Mouse (Mus musculus) erythroid progenitor cell, adult 5-6 weeks (primary cell): ENCODE results near the gene Arap2. TPM values are rescaled to one million over a fixed set of nuclear protein-coding genes. Genes with fewer than 3 reads are reported as not detected.
"Not testable (repeated sequence)": the region's sequence is repeated elsewhere in the genome, so short reads cannot be mapped to it uniquely, and the experiment has no call there.

Experiments used
- ATAC-seq: replicated peaks from 2 replicates; pipeline ENCODE4 v1.8.0; 2016; ENCODE audit warnings: moderate number of reproducible peaks, mild to moderate bottlenecking, moderate TSS enrichment, inconsistent platforms; ENCODE audit not compliant: poor library complexity, low FRiP score, severe bottlenecking
- total RNA-seq, 2 experiments: library from RNA; stranded (forward) in 1 of 2; stranded (reverse) in 1 of 2; fragments of 150-400 nt in 1 of 2; fragments of 186-747, 209-891 nt in 1 of 2; gene quantifications; 2 replicates each; pipeline versions ENCODE4 v1.2.3 to v1.2.4; 2015 to 2017; ENCODE audit warnings: low replicate concordance in 2 of 2

Arap2 gene
- total RNA-seq, 2 experiments from 2014 or later: 7.6 to 8.0 TPM

DNA sequence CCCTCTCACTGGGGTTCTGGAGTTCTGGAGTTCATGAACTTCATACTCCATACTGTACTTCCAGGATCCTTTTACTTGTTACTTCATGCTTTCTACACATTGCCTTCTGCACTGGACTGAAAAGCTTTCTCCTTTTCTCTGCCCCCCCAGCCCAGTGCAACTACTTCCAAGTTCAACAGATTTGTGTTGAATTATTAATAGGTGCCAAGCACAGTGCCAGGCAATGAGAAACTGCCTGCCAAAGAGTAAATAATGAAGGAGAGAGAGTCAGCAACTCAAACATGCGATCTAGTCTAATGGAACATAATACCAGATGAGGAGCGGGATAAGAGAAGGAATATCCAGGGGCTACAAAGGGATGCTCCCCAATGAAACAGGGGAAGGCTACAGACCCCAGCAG lies 17.8 kb downstream of the Arap2 start:
- no peak for ATAC-seq

DNA sequence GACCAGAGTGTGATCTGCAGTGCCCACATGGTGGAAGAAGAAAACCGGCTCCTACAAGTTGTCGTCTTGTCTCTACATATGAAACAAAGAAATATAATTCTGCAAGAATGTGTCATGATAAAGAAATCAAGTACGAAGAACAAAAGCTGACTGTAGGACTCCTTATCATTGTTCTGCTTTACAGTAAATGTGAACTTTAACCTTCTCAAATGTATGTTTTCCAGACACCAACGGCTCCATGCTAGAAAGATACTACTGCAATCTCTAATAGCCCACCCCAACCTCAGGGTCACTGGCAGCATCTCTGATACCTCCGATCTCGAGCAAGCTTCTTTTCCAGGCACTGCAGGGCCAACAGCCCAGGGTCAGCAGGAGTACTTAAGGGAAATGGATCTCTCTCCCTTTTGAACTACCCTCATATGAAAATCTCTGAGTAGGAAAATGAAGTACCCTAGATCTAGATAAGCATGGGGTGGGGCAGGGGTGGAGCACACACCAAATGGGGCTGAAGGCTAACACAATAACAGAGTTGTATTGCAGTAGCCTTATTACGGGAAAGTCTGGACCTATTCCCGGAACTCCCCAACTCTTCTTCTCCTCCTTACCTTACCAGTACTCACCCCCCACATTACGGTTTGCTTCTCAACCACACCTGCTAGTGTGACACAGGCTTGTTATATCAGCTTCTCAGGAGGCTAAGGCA lies 22.6 kb downstream of the Arap2 start:
- no peak for ATAC-seq

DNA sequence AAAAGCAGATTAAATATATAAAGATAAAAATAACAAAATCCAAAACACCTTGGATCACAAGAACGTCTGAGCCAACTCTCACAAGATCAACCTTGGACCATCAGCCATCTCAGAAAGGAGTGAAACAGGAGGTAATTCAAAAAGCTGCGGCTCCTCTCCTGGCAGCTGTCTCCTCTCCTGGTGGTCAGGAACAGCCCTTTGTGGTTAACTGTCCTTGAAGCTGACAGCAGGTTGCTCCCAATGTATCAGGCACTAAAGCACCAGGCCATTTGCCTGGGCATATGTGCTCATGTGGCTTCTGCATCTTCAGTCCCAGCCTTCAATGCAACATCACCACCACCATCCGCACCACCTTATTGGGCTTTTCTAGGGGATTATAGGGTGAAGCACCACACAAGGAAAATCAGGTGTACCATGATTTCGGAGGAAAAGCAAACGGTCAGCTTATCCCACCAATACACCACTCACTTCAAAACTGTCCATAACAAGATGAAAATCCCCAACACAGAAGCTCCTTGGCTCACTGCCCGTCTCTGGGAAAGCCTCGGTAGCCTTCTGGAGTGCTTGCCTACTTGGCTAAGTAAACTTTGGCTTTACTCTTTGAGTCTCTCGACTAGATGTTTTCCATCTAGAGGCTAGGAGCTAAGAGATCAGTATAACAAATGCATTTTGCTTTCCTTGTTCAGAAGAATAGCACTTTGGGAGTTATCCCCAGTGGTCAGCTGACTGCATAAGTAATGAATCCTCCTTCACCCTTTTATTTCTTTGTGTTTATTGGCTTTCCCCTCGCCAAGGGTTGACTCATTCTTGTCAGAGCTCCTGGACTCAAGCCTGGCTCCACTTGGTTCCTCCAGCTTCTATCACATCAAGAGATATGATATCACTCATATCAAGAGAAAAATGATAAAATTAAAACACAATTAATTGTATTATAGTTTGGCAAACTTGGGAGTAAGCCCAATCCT lies 26.2 kb downstream of the Arap2 start:
- ATAC-seq: no peak

DNA sequence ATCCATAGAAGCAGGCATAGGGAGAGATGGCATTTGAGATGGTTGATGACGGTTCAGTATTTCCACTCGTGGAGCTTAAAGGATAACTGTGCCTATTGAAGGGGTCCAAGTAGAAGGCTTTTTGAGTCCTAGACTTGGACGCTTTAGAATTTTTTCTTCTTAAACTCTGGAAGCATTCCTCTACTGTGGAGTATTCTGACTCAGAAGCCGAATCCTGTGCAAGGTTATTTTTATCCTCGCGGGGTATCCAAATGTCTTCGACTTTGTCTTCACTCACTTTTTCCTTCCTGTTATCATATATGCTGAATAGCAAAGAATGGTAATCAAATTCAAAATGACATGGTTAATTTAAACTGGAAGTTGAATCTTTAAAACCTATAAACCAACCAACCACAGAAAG lies 35.4 kb downstream of the Arap2 start:
- ATAC-seq: not testable (repeated sequence)

DNA sequence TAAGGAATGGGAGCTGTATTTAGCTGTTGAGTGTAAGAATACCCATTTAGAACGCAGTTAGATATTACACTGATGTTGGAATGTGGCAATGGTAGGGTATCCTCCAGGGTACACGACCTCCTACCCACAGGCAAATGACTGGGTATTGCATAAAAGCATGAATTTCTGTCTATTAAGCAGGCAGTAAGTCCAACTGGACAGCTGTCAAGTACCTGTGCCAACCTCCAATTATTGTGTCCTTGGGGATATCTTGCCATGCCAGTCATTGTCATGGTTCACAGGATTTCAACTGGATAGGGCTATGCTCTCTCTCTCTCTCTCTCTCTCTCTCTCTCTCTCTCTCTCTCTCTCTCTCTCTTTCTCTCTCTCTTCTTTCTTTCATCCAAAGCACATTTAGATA lies 40.4 kb downstream of the Arap2 start:
- ATAC-seq: no peak

DNA sequence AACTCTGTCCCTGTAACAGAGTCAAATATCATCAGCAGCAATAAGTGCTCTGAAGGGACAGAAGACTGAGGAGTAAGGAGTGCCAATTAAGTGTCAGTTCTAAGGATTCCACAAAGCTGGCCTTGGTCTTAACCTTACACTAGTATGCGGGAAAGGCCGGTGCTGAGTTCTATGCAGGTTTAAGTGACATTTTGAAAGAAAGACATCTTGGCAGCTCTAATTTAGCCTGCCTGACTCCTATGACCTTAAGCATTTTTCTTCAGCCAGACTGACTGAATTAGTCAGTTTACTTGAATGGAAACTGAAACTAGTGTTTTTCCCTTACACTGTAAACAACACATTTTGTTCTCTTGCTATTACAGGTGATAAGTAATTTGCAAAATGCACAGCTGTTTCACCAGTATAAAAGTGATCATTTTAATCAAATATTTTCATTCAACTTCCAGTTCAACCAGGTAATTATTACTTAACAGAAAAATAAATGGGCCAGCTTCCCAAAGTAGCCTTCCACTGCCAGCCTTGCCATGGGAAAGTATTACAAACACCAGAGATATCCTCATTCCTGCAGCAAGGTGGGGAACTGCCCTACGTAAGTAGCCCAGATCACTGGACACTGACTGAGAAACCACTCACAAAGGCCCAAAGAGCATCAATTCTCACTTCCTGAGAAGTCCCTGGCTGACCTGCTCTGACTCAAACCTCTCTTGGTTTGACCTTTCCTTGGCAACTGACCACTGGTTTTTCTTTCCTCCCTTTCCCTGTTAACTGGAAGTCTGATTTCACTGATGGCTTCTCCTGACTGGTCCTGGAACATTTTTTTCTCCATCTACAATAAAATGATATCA lies 42.5 kb downstream of the Arap2 start:
- no peak for ATAC-seq

DNA sequence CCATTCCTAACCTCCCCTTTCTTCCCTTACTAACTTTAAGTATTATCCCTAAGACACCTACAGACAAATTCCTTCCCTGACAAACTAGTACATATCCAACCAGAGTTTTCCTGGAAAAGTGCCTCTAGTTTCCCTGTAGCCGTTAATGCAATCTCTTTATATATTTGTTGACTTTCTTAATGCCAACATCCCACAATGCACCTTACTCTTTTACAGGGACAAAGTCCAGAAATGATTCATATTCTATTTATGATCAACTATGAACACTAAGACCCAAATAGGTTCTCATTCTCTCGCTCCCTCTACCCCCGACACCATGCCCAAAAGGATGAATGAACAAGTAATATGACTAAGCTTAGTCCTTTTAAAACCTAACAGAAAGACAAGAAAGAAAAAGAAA lies 49.5 kb downstream of the Arap2 start:
- ATAC-seq: no peak

DNA sequence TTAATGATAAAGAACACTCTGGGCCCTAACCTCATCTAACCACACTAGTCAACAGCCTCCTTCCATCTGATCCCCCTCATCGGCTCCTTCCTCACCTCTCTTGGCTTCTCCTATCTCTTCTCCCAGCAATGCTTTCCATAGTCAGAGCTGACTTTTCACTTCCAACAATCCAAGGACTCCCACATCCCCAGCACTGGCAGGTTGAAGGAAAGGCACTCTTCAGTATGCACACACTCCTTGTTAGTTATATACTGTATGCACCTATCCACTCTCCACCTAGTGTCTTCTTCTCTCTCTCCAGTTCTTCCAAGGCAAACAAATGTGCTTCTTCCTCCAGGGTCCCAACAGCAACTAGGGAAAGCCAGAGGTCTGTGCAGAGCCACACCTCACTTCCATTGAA lies 50.0 kb downstream of the Arap2 start:
- ATAC-seq: no peak

DNA sequence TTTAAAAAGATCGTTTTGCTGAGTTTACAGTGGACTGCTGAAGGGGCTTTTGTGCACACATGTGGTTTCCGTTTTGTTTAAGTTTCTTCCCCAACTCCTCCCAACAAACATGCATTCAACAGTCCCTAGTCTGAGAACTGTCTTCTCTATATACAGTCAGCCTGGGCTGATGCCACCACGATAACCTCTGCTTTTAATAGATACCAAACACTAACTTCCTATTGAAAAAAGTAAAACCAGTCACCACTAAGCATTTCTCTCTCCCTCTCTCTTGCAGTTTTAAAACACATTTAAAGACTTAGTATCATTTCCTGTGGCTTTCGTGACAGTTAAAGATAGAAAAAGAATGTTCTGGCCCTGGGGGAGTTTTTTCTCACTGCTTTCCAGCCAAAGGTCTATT lies 50.5 kb downstream of the Arap2 start:
- no peak for ATAC-seq

DNA sequence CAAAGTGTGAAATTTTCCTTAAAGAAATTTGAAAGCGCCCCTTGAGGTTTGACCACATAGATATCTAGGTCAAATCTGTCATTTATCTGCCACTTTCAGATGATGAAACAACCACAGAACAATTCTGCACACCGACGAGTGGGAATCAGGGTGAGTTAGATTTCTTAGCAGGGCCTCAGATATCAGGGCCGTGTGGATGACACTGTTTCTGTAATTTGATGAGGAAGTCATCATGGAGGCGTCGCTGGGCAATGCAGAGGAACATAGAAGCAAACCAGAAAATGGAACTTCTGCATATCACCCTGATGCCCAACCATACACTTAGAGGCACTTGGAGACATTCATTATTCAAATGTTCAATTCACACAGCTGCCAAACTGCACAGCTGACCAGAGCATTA lies 55.0 kb downstream of the Arap2 start:
- no peak for ATAC-seq

DNA sequence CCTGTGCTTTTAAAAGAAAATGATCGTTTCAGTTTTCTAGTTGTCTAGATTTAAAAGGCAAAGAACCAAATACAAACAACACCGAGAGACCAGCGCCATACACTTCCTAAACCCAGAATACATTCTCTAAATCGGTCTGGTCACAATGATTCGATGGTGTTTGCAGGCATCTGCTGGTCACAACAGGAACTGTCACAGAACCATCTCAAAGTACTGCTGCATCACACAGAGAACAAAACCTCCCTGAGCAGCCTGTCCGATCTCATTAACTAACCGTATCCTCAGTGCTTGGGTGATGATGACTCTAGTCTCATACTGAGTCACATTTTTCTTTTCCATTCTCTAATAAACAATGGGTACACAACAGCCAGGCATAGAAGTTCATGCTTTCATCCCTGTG lies 59.1 kb downstream of the Arap2 start:
- no peak for ATAC-seq

DNA sequence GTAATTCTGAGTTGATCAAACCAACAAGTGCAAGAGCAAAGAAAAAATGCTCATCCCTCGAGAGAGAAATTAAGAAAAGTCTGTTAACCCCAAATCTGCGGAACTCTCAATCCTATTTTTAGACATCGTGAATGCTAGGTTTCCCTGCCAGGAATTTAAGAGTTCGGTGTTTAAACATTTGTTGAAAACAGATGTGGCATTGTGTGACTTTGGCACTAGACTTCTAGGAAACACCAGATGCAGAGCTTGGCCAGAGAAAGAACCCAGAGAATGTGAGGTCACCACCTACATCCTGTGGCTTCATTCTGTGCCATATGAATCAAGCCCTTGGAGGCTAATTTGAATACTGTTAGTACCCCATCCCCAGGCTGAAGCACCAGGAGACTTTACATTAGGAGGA lies 76.0 kb downstream of the Arap2 start:
- ATAC-seq: no peak

DNA sequence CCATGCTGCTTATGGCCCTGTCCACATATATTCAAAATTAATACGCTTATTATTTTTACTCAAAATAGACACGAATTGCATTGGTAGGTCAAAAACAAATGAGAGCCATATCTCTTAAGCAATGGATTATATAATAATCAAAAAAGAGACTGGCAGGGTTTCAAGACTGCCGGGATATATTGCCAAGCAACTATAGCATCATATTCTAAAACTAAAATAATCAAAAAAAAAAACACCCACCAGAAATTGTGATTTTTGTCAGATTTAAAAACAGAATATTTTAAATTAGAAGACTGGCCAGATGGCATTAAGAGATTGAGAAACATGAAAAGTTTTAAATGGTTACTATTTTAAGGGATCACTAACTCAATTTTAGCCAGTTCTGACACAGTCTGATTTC lies 82.2 kb downstream of the Arap2 start:
- ATAC-seq: no peak

DNA sequence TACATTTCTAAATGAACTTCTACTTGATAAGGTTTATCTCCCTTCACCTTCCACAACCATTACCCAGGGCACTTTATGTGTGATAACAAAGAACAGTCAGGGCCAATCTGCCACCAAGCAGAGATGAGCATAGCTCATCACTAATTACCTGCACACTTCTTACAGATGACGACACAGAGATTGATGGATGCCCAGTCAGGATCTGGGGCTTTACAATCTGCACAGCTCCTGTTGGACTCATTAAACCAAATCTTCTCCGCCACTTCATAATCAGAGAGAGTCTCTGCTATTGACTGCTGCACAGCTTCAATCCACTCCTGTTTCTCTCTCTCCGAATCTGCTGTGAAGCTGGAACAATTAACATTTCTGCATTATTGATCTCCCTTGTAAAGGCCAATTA lies 82.8 kb downstream of the Arap2 start:
- ATAC-seq: no peak

DNA sequence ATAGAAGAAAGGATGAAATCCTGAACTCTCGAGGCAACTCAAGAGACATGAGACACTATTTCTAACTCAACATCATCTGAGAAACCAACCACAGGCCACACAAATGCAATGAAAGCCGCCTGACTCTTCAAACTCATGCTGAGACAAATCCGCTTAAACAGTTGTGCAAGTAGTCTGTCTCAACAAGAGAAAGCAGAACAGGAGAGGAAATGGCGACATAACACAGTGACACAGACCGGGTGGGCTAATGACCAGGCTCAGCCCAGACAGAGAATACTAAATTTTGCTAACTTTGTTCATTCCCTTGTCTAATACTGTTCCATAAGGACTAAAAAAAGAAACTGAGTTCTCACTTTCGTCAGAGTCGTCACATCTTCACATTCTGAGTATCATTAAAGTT lies 88.6 kb downstream of the Arap2 start:
- no peak for ATAC-seq

DNA sequence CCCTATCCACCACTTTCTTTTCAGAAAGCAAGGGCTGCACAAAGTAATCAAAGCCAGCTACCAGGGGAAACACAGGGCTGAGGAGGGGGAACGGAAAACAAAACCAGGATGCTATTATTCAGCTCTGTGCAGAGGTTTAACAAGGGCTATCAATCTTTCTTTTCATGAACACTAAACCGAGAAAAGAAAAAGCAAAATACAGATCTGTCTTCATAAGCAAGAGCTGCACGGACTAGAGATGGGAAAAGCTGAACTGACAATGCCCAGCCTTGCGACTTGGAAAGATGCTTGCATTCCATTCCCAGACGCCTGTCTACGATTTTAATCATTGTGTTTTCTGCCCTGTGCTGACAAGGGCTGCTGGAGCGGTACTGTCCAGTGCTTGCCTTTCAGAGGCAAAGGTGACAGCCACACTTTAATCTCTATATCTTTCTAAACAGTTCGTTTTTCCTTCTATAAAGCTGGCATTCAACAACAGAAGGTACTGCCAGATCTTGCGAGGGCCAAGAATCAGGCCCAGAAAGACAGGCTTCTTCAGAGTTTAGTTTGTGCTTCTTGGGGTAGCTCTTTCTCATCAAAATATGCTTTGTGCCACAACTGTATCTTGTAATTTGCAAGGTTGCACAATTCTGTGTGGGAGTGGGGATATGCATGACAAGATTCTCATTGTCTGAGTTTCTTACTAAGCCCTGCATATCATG lies 93.1 kb downstream of the Arap2 start:
- no peak for ATAC-seq

DNA sequence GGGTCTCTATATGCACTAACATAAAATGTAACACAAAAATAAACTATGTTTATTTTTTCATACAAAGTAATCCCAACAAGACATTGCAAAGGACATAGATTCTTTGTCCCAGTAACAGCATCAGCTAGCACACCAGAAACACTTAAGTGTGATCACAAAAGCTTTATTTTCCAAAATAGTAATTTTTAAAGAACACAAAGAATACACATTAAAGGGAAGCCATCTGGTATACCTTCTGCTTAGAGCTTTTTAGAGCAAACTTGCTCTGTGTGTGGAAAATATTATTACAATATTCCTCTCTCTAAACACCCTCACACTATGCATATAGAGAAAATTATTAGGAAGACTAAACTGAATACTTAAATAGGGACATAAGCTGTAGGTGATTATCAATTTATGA lies 100.6 kb downstream of the Arap2 start:
- ATAC-seq: no peak

DNA sequence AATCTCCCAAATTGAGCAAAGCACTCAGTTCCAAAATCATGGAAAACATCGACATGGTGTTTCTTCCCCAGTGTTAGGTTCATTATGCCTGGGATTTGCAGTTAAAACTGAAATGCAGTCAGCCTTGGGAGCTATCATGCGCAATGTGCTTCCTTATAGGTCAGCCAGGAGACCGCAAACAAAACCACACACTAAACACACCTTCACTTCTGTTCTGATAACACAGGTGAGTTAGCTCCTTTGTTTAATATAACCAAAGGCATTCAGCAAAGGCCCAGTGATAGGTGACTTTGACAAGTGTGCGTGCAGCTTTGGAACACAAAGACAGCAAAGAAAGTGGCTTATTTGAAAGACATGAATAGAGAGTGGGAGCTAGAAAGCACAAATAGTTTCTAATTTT lies 101.1 kb downstream of the Arap2 start:
- ATAC-seq: no peak

DNA sequence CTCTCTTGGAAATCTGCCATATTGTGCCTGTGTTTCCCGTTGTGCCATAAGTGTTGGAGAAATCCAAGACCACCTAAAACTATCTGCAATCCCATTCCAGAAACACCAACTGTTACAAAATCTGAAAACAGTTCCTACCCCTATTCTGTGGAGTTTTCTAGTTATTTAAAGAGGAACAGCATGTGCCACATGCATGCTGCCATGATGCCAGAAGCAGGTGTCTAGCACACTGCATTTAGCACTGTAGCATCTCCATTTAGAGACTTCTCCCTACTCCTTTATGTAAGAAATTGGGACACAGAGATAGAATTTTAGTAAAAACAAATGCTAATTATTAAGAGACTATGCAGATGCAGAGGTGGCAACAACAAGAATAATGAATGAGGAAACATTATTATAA lies 102.8 kb downstream of the Arap2 start:
- ATAC-seq: no peak

DNA sequence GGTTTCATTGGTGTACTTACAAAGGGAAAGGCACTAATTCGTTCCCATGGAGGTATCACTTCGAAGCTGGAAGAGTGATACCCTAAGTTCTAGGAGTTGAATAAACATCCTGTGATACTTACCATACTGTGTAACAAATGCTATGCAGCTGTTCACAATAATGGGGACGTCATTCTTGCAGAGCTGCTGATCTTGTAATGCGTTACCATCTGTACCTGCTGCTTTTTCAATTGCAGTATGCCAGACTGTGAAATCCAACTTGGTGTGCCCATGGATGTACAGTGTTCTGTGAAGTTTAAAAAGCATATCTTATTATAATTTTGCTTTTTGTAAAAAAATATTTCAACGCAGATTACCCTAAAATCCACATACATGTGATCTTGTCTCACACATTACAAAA lies 112.0 kb downstream of the Arap2 start:
- ATAC-seq: no peak
